Mouse (Mus musculus) urinary bladder, adult 18-20 months (tissue): ENCODE results near the gene Sri.
"Not testable (repeated sequence)": the region's sequence is repeated elsewhere in the genome, so short reads cannot be mapped to it uniquely, and the experiment has no call there.

ENCODE experiments used
- DNase-seq, 2 experiments: peaks; one replicate each; pipeline ENCODE4 v3.0.0; 2022; ENCODE audit warnings: low spot score in 2 of 2, mixed read lengths in 2 of 2

The Sri gene

DNA sequence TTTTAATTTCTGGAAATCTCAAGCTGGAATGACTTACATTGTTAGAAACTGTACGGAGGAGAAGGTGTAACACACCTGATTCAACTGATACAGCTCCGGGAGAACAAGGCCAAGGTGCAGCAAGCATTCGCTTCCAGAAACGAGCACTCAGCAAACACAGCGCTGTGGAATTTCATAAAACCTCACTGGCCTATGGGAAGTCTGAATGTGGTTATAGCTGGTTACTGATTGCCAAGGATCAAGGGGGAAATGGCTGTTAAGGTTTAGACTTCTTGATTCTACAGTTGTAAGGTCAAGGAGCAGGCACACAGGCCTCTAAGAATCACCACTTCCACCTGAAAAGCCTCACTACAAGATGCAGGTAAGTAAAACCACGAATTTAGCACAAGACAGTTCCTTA is at the start of gene Sri:
TSS of gene Sri (plus strand) at position 224 of the 400 bp plus-strand sequence.
- DNase-seq = no peak

DNA sequence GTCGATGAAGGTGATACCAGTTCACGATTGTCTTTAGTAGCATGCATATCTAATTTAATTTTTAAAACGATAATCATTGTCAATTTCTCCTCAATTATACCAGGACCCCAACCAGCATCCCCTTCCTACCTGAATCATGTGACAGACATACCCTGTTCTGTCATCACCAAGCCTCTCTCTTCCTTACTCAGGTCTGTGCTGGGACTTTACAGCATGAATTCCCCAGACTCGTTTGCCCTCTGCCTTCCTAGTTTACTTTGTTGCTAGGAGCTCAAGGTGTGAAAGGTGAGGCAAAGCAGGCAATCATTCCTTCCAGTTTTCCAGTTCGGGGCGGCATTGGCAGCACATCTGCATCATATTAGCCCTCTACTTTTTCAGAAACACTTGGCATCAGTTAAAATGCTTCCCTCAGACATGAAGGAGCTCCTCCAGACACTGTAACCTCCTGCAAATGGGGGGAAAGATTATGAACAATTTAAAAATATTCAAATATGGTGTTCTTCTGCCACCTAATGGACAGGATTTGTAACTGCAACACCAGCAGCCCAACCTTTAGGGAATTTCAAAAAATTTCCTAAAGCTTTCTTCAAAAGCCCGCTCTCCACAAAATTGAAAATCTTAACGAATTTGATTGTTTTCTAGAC is 49.4 kb upstream of the Sri start:
- DNase-seq = peak in 1 of 2 experiments; percentile 2

DNA sequence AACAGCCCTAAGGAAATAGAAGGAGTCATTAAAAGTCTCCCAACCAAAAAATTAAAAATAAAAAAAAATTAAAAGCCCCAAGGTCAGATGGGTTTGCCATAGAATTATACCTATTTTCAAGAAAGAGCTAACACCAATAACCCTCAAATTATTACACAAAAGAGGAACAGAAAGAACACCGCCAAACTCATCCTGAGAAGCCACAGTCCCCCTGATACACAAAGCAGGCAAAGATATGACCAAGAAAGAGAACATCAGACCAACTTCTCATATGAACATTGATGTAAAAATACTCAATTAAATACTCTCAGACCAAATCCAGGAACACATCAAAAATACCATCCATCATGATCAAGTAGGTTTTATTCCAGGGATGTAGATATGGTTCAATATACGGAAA is 48.8 kb upstream of the Sri start:
- no peak for DNase-seq

DNA sequence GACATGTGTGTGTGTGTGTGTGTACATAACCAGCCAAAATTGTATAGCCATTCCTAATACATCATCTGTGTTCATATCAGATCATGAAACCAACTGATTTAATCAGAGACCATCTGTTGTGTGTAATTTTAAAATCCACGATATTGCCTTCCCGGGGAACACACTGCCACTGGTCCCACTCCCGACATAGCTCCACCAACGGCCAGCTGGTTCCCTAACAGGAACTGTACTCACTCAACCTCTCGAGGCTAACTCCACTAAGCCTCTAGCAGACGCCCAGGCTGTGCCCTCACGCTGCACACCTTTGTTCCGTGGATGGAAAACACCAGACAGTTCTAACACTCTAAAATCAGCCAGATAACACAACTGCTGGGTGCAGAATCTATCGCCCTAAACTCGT is 45.4 kb upstream of the Sri start:
- DNase-seq = no peak

DNA sequence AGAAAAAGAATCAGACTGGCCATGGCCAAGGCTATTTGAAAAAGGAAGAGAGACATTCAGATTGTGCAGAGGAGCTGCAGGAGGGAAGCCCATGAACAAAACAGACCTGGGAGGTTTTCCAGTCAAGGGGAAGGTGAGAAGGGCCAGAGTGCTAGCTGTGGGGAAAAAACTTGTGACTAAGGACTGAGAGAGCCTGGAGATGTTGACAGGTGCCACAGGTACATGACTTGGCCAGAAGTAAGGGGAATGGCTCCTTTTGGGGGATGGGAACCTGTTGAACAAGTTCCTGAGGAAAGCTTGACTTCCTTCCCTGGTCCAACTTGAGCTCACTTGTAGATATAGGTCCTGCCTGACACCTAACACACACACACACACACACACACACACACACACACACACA is 43.1 kb upstream of the Sri start:
- DNase-seq = no peak

DNA sequence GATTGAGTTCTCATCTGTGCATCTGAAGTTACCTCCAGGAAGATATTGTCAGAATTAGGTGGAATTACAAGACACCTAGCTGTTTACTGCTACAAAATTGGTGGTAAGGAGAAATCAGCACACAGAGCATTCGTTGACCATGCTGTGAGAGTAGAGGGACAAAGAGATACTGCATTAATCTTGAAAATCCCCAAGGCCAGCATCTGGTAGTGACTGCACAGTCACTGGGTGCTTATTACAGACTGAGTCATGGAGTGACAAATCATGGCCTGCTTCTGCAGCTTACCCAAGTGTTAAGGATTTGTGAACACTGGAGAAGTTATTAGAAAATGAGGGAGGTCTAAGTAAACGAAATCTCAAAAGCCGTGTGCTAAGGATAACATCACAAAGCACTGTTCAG is 32.6 kb upstream of the Sri start:
- no peak for DNase-seq

DNA sequence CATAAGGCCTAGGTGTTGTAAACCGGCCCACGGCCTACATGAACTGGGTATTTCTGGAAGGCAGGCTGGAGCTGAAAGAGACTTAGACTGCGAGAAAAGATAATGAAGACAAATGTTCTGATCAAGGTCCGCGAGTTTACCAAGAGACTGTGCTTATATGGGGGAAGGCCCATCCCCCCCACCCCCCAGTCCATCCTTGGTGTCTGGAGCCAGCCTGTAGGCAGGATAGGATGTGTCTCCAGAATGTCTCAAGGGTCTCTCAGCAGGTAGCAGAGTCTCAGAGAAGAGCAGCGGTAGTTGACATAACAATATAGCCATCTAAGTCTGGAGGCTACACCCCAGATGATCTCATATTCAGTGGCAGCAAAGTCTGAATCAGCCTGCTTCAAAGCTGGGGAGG is 11.3 kb upstream of the Sri start:
- not testable (repeated sequence) for DNase-seq

DNA sequence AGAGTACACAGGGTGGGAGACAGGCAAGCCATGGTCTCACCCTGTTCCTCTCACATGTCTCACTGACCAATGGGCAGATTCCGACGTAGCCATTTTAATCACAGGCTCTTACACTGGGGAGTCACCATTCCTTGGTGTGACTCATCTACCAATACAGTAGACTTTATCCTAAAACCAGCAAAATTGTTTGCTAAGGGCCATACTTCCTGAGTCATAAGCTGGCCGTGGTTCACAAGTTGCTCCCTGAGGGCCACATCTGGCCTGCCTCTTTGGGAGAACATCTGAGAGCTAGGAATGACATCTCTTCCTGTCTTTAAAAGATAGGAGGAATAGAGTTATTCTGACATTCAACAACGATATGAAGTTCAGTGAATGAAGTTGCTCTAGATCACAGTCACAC is 7.9 kb downstream of the Sri start:
- no peak for DNase-seq

DNA sequence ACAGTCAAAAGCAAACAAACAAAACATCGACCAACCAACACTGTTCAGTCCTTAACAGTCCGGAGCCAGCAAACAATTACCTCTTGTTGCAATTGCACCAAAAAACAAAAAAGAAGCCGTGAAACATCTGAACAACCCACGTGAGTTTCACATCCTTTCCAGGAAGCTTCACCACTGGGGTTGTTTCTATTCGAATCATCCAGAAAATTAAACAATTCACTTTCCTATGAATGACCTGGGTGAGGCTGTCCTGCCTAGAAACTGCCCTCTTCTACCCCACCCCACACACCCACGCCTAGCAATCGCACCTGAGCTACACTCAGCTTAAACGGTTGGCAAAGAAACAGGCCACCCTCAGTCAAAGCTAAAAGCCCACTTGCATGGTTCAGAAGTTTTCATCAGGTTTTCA is 9.8 kb downstream of the Sri start:
- no peak for DNase-seq

DNA sequence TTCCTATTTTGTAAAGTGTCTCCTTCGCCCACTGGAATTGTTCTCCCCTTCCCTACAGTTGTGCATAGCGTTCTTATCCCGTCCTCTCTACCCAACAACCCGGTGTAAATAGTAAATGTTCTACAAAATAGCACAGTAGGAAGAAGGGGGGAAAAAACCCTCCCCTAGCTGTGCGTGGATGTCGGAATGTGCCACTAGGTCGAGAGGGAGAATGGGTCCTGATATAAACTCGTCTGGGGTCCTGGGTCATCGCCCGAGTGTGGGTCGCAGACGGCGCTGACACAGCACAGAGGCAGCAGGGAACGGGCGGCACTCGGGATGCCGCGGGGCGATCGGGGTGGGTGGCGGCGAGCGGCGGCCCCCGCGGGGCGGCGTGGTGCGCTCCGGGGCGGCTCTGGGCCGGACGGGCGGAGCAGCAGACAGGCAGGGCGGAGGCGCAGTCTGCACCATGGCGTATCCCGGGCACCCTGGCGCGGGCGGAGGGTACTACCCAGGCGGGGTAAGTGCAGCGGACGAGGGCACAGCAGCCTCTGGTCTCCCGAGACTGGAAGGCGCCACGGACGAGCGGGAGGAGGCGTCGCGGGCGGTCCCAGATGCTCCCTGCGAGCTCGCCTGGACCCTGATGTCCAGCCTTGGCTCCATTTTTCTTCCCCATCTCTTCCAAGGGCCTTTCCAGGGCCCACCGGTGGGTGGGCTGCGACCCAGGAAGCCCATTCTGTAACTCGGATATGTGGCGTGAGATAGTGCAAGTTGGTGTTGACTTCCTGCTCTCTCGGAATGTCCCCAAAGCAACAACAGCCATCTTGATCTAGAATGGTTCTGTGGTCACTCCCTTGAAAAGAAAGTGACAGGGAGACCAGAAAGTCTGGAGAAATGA is 10.5 kb downstream of the Sri start:
- peak; percentile 79 to 83 for DNase-seq

DNA sequence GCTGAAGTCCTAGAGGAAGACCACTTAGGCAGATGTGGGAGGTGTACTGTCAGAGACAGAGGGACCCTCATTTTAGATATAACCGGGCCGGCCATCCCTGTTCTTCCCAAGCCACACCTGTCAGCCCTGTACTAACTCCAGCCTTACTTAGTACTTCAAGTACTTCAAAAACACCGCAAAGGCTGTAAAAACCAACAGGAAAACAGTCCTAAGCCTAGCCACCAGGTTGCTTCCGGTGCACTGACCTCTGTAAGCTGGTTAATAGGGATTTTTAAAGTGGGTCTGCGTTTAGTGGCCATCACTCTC is 11.1 kb downstream of the Sri start:
- peak in 1 of 2 experiments; percentile 25 for DNase-seq

DNA sequence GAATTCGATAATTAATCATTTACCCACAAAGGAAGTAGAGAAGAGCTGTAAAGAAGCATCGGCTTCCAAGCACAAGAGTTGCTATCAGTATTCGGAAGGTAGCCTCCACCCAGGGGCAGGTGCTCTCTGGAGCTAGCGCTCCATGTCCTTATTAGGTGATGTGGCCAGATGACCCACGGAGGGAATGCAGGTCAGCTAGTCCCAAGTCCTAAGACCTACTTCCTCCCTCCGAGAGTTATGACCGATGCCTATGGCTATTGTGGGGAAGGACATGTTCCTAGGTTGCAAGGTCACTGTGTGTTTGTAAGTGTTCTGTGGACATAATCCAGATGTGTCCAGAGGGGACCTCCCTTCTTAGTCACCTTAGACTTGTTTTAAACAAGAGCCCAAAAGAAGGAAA is 12.2 kb downstream of the Sri start:
- no peak for DNase-seq

DNA sequence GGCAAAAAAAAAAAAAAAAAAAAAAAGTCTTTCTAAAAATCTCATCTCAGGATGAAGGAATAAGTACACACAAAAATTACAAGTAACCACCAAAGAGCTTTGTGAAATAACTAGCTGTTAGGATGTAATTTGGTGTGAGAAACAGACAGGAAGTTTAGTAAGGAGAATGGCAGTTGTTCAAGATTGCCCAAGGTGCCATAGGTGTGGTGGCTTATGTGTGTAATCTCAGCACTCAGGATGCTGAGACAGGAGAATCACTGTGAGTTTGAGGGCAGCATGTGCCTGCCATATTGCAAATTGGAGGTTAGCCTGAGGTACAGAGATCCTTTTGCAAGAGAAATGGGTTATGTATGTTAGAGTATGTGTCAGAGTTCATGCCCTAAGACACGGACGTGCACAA is 16.6 kb downstream of the Sri start:
- DNase-seq = no peak

DNA sequence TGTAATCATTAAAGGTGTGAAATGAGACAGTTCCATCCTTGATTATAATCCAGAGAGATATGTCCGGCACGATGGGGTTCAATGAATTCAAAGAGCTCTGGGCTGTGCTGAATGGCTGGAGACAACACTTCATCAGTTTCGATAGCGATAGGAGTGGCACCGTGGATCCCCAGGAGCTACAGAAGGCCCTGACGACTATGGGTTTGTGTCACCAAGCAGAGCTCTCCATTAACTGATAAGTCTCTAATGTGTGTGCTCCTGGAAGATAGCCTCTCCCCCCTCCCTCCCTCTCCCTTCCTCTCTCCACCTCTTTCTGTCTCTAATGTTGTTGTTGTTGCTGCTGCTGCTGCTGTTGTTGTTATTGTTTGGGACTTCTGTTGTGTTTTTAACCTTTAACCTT is 17.3 kb downstream of the Sri start:
- no peak for DNase-seq

DNA sequence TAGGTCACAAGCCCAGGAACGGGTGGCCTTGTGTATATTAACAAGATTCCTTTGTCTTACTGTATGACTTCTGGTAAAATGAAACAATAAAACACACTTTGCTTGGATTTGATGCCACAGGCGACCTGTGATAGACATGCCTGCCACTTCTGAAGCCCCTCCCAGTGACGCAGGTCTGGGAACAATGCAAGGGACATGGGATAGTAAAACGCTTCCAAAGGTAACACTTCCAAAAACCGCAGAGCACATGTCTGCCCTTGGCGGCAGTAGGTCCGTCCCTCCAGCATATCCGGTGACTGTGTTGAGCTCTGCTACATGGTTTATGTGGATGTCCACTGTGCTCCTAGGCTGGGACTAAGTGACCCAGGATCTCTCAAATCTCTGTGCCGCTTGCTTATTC is 27.5 kb downstream of the Sri start:
- DNase-seq = no peak

DNA sequence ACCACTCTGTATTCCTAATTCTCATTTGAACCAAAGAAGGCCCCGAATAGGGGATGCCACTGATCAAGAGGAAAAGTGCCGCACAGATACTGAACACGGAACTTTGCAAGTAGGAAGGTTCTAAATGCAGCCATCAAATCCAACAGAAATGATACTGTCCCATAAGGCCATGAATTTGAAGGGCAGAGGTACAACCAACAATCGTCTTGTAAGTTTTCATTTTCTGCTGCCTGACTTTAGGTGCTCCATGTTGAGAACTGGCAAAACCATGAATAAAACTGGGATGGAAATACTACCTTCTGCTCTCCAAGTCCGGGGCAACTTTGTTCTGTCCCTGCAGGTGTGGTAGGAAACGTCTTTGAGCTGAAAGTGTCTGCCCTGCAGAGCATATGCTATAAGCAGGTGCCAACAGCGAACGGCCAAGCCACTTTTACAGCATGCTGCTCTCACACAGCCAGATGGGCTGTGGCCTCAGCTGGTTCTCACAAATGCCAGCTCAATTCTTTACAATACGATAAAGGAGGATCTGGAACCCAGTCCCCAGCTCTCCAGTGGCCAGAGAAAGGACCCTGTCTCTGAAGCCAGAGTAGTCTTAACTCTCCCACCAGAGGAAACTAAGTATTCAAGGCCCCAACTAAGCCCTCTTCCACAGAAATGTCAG is 28.2 kb downstream of the Sri start:
- no peak for DNase-seq

DNA sequence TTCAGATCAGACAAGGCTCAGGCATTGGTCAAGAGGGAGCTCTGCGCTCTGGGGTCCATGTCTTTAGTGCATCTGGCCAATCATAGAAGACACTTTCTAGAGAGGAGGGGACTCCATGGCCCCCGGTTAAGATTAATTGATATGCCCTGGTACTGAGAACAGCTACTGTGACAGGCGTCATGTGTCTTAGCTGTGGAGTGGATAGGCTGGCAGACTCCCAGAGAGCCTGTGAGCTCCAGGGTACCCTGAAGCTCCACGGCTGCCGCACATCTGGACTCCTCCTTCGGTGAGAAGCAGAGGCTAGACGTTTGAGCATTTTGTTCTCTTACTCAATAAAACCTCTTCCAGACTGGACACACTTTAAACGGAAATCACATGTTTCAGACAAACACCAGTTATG is 31.6 kb downstream of the Sri start:
- no peak for DNase-seq

DNA sequence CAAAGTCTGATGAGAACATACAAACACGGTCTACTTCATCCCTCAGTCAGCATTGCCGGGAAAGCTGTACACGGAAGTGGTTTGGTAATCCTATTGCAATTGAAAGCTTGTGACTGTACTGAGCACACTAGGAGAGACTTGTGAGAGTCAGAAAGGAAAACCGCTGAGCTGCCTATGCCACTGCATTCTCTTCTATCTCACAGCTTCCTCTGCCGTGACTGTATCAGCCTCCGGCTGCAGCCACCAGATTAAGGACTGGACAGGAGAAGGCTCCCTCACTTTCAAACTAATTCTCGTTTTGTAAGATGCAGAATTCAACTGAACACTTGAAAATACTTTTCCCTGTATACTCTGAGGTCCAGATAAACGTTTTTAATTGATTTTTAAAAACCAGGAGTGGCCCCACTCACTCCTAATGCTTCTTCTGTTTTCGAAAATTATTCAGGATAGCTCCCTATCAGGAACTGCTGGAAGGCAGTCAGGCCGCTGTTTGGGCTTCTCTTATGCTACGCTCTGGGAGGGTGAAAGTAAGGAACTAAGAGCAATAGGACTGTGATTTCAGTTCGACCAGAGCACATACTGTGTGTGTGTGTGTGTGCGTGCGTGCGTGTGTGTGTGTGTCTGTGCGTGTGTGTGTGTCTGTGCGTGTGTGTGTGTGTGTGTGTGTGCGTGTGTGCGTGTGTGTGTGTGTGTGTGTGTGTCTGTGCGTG is 37.1 kb downstream of the Sri start:
- no peak for DNase-seq

DNA sequence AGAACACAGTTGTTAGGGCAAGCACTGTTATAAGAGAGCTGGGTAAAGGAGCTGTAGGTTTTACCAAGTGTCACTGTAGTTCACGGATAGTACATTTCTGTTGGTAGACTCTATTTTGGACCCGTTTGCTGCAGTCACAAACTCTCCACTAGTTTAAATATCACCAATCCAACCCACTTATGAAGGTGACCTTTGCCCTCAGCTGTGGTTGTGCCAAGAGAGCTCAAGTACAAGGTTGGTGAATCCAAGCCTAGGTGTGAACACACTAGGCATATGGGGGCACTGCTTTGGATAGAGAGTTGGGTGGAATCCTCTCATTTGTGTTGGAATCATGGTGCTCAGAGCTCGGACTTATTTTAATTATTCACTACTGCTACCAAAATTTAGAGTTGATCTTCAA is 39.8 kb downstream of the Sri start:
- no peak for DNase-seq

DNA sequence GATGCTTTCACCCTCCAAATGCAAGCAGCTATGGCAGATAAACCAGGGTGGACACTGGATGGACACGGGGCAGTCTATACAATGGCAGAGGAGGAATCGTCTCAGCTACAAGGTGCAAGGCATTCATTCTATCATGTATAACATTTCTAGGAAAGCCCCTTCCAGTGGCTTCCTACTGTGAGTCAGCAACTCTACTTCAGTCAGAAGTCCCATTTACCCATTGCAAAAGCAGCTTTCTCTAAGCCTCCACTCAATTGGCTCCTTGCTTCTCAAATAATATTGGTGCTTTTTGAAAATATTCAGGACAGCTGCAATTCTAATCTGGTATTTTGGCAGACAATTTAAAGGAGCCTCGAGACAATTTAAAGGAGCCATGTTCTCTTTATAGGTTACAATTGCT is 42.3 kb downstream of the Sri start:
- no peak for DNase-seq

DNA sequence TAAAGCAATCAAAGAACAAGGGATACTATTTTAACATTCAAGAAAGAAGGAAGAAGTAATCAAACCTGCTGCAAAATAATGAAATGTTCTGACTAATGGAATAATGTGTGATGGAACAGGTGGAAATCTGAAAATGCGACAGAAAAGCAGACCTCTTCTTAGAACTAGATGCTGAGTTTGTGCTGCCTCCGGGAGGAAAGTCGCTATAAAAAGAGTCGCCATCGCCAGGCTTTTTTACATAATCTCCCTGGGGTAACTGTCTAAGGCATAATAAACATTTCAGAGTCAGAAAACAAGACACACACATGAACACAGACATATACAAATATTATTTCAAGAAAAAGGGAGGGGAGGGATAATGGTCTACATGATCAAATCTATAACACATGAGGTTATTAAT is 49.0 kb downstream of the Sri start:
- no peak for DNase-seq

DNA sequence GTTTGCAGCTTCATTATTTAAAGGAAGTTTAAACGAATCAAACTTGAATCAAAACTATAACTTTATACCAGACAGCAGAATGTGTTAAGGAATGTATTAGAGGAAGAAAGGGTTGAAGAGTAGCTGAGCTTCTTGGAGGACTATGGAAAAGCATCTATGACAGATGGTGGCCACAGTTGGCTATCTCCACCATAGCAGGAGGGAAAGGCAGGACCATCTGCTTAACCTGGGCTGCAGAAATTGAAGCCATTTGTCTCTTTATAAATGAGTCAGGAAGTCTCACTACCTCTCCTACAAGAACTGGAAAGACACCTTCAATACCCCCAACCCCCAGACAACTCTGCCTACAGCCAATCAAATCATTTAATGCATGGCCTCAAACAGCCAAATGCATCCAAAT is 49.8 kb downstream of the Sri start:
- DNase-seq = no peak

DNA sequence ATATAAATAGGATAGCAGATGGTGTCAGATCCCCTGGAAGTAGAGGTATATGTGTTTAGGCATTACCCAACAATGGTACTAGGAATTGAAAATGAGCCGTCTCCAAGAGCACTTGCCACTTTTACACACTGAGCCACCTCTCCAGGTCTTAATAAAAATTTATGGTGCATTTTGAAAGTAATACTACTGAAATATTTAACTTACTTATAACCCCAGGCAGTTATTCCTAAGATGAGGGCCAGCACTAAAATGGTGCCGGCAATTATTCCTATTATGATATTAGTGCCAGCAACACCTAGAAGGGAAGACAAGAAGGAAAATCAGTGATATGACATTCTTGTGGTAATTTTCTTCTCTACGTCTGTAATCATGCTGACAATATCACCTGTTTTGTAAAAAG is 65.8 kb downstream of the Sri start:
- no peak for DNase-seq
